Mouse (Mus musculus): Measurements from ENCODE around the gene Coro1c. TPM values are rescaled to one million over a fixed set of nuclear protein-coding genes. Genes with fewer than 3 reads are reported as not detected.
"Not testable (repeated sequence)": the region's sequence is repeated elsewhere in the genome, so short reads cannot be mapped to it uniquely, and the experiment has no call there.

Coro1c gene
- polyA plus RNA-seq, 1 experiment from 2014 or later: 214 TPM

DNA sequence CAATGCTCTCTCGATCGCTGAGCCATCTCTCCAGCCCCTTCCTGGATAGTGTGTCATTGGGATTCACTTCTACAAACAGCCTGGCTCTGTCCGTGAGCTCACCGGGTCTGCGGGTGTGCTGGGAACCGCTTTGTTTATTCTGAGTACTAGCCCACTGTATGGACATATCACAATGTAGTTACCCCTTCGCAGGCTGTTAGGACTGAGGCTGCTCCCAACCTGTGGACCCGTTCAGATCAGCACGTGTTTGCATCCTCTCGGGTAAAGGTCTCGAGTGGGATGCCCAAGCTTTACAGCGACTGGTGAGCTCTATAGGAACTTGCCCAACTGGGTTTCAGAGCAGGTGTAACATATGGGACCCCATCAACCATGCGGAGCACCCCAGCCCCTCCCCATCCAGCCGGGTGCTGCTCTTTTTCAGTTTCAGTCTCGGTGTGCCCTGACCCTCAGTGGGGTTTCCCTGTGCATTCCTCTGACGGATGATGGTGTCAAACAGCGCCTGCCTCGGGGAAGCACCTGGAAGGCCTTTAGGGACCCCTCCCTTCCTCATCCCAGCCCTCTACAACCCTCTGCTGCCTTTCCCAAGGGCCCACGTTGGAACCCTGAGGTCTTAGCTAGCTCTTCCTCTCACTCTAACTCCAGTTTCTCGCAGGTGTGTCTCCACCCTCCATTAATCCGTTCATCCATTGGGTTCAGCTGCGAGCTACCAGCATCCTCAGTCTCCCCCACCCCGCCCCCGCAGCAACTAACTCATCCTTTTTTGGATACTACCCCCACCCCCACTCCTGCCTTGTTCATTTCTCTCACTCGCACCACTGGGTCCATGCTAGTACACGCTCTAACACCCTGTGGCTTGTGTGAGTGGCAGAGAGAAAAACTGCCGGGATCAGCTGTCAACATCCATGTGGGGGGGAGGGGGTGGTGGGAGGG, 94.2 kb downstream of the Coro1c start:
- no peak for ATAC-seq
- Histone ChIP-seq H3K36me3 (no peaks in the 10 kb centered on the region), H3K9ac (replicated peaks) (no peak overlapping the region), H3K4me3 (replicated peaks) (no peak overlapping the region), H3K9me3 (peaks cover 7% of the 10 kb centered on the region; the same call in 1 of the 2 replicates), H3K27ac (no peak overlapping the region), H3K27me3 (0 out of 2 replicates have a peak, but pooled peaks cover 10% of the 10 kb centered on the region), H3K4me1 (replicated peaks) (0 out of 2 replicates have a peak, but pooled peaks cover 4% of the 10 kb centered on the region), H3K4me2 (replicated peaks) (no peak overlapping the region)
- 42% methylated on average over 27 of the region's 27 CpGs for WGBS

DNA sequence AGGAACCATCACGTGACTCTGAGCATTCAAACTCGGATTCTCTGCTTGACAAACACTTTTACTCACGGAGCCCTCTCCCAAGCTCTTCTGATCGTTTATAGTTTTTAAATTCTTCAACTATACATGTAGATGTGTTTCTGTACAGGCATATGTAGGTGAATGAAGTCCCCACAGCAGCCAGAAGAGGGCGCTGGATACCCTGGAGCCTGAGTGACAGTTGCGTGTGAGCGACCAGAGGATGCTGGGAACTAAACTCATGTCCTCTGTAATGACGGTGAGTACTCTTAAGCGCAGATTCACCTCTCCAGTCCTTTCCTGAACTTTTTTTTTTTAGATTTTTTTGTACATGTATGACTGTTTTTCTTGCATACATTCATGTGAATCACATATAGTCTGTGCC, 95.0 kb downstream of the Coro1c start:
- ATAC-seq: no peak
- 0 out of 2 replicates have a peak, but pooled peaks cover 10% of the 10 kb centered on the region for H3K27me3 ChIP-seq
- no peak overlapping the region for H3K4me3 ChIP-seq (replicated peaks)
- no peak overlapping the region for H3K27ac ChIP-seq
- 25% methylated on average over 9 of the region's 9 CpGs for WGBS
- no peaks in the 10 kb centered on the region for H3K36me3 ChIP-seq
- peaks cover 7% of the 10 kb centered on the region; the same call in 1 of the 2 replicates for H3K9me3 ChIP-seq
- H3K4me2 ChIP-seq (replicated peaks): no peak overlapping the region
- no peak overlapping the region for H3K9ac ChIP-seq (replicated peaks)
- H3K4me1 ChIP-seq (replicated peaks): 0 out of 2 replicates have a peak, but pooled peaks cover 4% of the 10 kb centered on the region

DNA sequence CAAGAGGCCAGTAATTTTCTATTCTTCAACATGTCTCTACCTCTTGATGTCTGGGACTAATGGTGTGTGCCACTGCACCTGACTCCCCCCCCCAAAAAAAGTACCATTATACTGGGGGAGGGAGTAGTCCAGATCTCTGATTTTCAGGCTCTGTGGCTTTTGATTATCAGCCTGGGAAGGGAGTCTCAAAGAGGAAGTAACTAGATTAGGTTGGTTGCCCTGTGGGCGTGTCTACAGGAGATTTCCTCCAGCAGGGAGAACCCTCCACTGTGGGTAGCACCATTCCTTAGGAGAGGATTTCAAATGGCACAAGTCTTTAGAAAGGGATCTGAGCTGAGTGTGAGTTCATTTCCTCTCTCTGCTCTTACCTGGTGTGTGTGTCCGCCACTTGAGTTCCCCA, 95.9 kb downstream of the Coro1c start:
- H3K4me2 ChIP-seq (replicated peaks): no peak overlapping the region
- H3K36me3 ChIP-seq: no peaks in the 10 kb centered on the region
- no peak for ATAC-seq
- no peak overlapping the region for H3K9ac ChIP-seq (replicated peaks)
- 89% methylated on average over 2 of the region's 2 CpGs for WGBS
- 0 out of 2 replicates have a peak, but pooled peaks cover 4% of the 10 kb centered on the region for H3K4me1 ChIP-seq (replicated peaks)
- no peak overlapping the region for H3K27ac ChIP-seq
- H3K27me3 ChIP-seq: 0 out of 2 replicates have a peak, but pooled peaks cover 10% of the 10 kb centered on the region
- peaks cover 7% of the 10 kb centered on the region; the same call in 1 of the 2 replicates for H3K9me3 ChIP-seq
- no peak overlapping the region for H3K4me3 ChIP-seq (replicated peaks)

DNA sequence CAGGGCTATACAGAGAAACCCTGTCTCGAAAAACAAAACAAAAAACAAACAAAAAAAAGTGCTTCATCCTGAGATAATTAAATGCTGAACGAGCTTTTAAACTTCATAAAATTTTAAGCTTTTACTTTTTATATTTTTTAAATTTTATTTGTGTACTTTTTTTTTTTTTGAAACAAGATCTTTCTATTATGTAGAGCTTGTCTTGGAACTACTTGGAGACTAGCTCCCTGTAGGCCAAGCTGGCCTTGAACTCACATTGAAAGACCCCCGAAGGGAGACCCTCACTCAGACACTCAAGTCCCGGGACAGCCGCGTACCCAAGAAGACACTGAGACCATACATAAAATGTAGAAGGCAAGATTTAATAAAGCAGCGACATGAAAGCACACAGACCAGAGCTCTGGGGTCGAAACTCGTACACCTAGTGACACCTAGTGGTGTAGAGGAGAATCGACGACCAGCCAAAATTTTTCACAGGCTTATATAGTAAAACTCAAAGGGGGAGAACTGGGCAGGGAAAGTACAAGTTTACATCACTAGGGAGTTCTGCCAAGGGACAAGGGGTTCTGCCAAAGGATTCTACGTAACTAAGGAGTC, 96.6 kb downstream of the Coro1c start:
- H3K4me3 ChIP-seq (replicated peaks); H3K4me2 ChIP-seq (replicated peaks); H3K36me3 ChIP-seq; ATAC-seq; H3K4me1 ChIP-seq (replicated peaks); H3K9ac ChIP-seq (replicated peaks); H3K27ac ChIP-seq; H3K9me3 ChIP-seq; H3K27me3 ChIP-seq: not testable (repeated sequence)
- 23% methylated on average over 11 of the region's 12 CpGs for WGBS

DNA sequence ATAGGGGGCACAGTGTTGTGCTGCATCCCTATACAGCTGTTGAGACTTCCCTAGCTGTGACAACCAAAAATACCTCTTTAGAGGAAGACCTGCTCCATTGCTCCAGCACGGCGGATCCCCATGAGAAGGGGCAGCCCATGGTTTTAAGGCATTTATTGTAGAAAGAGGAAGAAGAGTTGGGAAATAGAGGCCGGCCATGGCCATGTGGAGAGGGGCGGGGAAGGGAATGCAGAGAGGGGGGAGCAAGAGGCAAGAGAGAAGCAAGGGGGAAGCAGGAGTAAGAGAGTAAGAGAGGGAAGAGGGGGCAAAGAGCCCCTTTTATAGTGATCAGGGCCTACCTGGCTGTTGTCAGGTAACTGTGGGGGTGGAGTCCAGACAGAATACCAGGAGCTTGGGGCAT, 98.4 kb downstream of the Coro1c start:
- no peak overlapping the region for H3K27ac ChIP-seq
- no peaks in the 10 kb centered on the region for H3K36me3 ChIP-seq
- H3K9ac ChIP-seq (replicated peaks): no peak overlapping the region
- no peak overlapping the region for H3K4me2 ChIP-seq (replicated peaks)
- H3K9me3 ChIP-seq: peaks cover 7% of the 10 kb centered on the region; the same call in 1 of the 2 replicates
- no peak overlapping the region for H3K4me3 ChIP-seq (replicated peaks)
- 0 out of 2 replicates have a peak, but pooled peaks cover 6% of the 10 kb centered on the region for H3K27me3 ChIP-seq
- H3K4me1 ChIP-seq (replicated peaks): no peaks in the 10 kb centered on the region
- ATAC-seq: no peak
- WGBS: 92% methylated on average over 4 of the region's 4 CpGs

DNA sequence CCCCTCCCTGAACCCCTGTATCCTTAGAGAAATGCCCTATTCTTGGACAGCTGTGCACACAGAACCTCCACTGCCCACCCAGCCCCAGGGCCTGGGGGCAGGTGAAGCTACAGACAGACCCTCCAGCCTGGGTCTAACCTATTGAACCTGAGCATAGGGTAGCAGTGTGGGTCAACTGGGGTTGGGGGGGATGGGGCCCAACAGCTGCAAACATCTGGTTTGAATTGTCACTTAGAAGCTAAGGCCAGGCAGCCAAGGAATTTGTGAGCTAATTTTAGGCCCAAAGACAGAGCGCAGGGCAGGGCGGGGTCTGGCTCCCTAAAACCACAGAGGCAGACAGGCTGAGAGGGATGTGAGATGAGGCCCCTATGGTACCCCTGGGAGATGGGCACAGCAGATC, 100.4 kb downstream of the Coro1c start:
- H3K4me3 ChIP-seq (replicated peaks): no peak overlapping the region
- 88% methylated on average over 2 of the region's 2 CpGs for WGBS
- H3K9me3 ChIP-seq: peaks cover 7% of the 10 kb centered on the region; the same call in 1 of the 2 replicates
- H3K9ac ChIP-seq (replicated peaks): no peak overlapping the region
- no peak overlapping the region for H3K27ac ChIP-seq
- no peak for ATAC-seq
- H3K27me3 ChIP-seq: no peaks in the 10 kb centered on the region
- no peaks in the 10 kb centered on the region for H3K4me1 ChIP-seq (replicated peaks)
- H3K4me2 ChIP-seq (replicated peaks): no peak overlapping the region
- H3K36me3 ChIP-seq: no peaks in the 10 kb centered on the region

DNA sequence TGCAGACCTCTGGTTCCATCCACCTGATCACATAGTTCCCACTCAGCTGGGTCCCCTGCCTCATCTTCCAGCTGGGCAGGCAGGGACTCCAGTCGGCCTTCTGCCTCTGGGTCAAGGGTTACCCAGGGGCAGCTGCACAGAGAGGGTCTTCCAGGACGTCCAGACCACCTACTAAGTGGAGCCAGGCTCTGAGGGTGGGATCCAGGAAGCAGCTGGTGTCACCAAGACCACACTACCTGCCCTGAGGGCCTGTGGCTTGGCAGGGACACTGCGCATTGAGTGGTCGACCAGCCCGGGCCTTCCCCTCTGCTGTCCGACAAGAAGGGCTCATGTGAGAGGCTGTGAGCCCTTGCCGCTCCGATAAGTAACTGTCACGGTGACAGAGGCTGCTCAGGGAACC, 100.8 kb downstream of the Coro1c start:
- WGBS: 72% methylated on average over 9 of the region's 9 CpGs
- no peak overlapping the region for H3K9ac ChIP-seq (replicated peaks)
- peaks cover 7% of the 10 kb centered on the region; the same call in 1 of the 2 replicates for H3K9me3 ChIP-seq
- H3K27me3 ChIP-seq: no peaks in the 10 kb centered on the region
- H3K36me3 ChIP-seq: no peaks in the 10 kb centered on the region
- H3K27ac ChIP-seq: no peak overlapping the region
- H3K4me3 ChIP-seq (replicated peaks): no peak overlapping the region
- no peaks in the 10 kb centered on the region for H3K4me1 ChIP-seq (replicated peaks)
- ATAC-seq: no peak
- no peak overlapping the region for H3K4me2 ChIP-seq (replicated peaks)

DNA sequence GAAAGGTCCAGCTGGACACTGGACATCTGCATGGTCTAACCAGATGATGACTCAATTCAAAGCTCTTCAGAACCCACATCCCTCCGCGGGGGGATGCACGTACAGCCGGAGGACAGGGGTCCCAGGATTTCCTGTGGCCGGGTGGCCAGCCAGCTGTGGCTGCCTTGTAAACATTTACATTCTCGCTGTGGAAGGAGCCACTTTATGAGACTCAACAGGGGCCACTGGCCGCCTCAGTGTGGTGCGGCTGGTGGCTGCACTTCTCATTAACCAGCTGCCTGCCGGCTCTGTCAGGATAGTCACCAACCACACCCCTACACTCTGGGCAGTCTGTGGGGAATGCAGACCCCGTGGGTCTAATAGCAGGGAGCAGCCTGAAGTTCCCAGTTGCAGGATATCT, 102.1 kb downstream of the Coro1c start:
- Histone ChIP-seq H3K4me2 (replicated peaks) (no peak overlapping the region), H3K4me3 (replicated peaks) (no peak overlapping the region), H3K9ac (replicated peaks) (no peak overlapping the region), H3K4me1 (replicated peaks) (no peaks in the 10 kb centered on the region), H3K9me3 (peaks cover 7% of the 10 kb centered on the region; the same call in 1 of the 2 replicates), H3K27ac (no peak overlapping the region), H3K36me3 (no peaks in the 10 kb centered on the region), H3K27me3 (no peaks in the 10 kb centered on the region)
- ATAC-seq: no peak
- WGBS: 40% methylated on average over 10 of the region's 10 CpGs

DNA sequence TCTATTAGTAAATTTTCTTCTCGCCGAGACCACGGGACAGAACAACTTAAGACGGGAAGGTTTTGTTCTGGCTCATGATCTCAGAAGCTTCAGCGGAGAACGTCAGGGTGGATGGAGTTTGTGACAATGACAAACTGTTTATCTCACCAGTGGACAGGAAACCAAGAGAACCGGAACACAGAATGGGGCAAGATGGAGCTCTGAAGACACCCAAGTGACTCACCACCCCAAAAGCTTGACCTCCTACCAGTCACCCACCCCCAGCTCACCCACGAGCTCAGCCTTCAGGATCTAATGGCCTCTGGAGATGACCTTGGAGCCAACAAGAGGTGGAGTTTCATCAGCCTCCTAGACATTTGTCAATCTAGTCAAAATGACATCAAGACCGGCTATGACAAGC, 103.3 kb downstream of the Coro1c start:
- Histone ChIP-seq H3K4me2 (replicated peaks) (no peak overlapping the region), H3K9ac (replicated peaks) (no peak overlapping the region), H3K9me3 (no peaks in the 10 kb centered on the region), H3K27ac (no peak overlapping the region), H3K27me3 (no peaks in the 10 kb centered on the region), H3K36me3 (no peaks in the 10 kb centered on the region), H3K4me3 (replicated peaks) (no peak overlapping the region), H3K4me1 (replicated peaks) (peaks cover 3% of the 10 kb centered on the region)
- no peak for ATAC-seq
- WGBS: 90% methylated on average over 9 of the region's 9 CpGs

DNA sequence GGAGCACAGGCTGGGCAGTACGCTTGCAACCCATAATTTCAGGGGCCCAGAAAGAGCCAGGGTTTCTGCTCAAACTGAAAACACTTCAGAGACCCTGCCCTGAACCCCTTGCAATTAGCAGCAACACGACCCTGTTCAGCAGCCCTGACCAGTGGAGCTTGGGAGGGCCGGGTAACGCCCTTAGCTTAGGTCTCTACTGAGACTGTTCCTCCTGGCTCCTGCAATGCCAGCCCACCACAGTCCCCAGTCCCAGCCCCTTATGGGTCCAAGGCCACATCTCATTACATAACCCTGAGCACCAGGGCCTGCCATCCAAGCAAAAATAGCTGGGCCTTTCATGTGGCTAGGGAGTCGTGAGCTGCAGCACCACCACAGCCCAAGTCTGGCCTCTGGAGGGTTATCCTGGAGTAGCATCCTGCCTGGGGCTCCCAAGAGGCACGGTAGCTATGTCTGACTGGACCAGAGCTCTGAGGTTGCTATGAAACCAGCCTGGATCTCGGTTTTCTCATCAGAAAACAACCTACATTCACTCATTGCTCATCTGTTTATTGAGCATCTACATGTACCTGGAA, 104.1 kb downstream of the Coro1c start:
- Histone ChIP-seq H3K4me1 (replicated peaks) (peaks cover 12% of the 10 kb centered on the region), H3K27ac (no peak overlapping the region), H3K9ac (replicated peaks) (no peak overlapping the region), H3K4me2 (replicated peaks) (no peak overlapping the region), H3K4me3 (replicated peaks) (no peak overlapping the region), H3K27me3 (no peaks in the 10 kb centered on the region), H3K36me3 (no peaks in the 10 kb centered on the region), H3K9me3 (no peaks in the 10 kb centered on the region)
- WGBS: 67% methylated on average over 7 of the region's 7 CpGs
- ATAC-seq: no peak

DNA sequence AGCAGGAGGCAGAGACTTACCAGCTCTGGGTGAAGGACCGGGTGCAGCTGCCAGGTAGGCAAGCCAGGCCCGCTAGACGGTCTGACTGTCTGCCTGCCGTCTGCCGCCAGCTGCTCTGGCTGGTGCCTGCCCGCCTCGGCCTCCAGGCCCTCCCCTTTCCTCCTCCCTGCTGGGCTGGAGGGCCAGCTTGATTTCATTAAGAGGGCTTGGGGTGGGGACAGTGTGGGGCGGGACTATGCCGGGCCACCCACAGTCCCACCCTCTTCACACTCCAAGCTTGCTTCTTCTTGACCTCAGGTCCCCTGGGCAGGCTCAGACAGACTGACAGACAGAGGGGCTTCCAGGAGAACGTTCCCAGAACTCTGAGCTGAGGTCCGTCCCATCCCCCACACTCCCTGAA, 108.3 kb downstream of the Coro1c start, which contains the start of gene Tmem119:
TSS of gene Tmem119 (minus strand) at position 237 of the 400 bp plus-strand sequence.
- WGBS: under 1% methylated on average over 11 of the region's 11 CpGs
- H3K4me1 ChIP-seq (replicated peaks): peaks cover 23% of the 10 kb centered on the region
- H3K27ac ChIP-seq: peak within 1 kb of the TSS; percentile 4; the same call in 1 of the 2 replicates
- no peaks in the 10 kb centered on the region for H3K9me3 ChIP-seq
- peaks cover 13% of the 10 kb centered on the region for H3K27me3 ChIP-seq
- H3K9ac ChIP-seq (replicated peaks): no peak within 1 kb of the TSS
- peak; percentile 82 for ATAC-seq
- no peaks in the 10 kb centered on the region for H3K36me3 ChIP-seq
- H3K4me2 ChIP-seq (replicated peaks): 0 out of 2 replicates have a peak within 1 kb of the TSS, but pooled peaks have one; percentile 9
- H3K4me3 ChIP-seq (replicated peaks): no peak within 1 kb of the TSS

DNA sequence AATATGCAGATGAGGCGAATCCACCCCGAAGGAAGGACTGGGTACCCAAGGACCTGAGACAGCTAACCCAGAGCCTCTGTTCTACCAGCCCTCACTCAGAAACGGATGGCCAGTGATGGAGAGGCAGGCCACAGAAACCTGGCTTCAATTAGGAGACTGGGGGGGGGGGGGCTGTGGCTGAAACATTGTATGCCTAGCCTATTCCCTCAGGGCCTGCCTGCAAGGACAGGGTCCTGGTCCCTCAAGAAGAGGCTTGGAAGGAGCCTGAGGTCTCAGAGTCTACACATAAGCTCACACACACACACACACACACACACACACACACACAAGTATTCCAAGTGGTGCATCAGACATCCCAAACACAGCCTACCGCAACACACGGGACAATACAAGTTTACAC, 108.9 kb downstream of the Coro1c start:
- Histone ChIP-seq H3K27ac (peak overlapping the region; percentile 4; the same call in 1 of the 2 replicates), H3K36me3 (no peaks in the 10 kb centered on the region), H3K27me3 (peaks cover 13% of the 10 kb centered on the region), H3K4me1 (replicated peaks) (peaks cover 23% of the 10 kb centered on the region), H3K9me3 (no peaks in the 10 kb centered on the region), H3K4me3 (replicated peaks) (no peak overlapping the region), H3K9ac (replicated peaks) (no peak overlapping the region), H3K4me2 (replicated peaks) (no peak overlapping the region)
- ATAC-seq: no peak
- 49% methylated on average over 5 of the region's 5 CpGs for WGBS

All from midbrain, embryonic 13.5 days (tissue).